Mouse (Mus musculus): ENCODE results near the gene Fancc. TPM values are rescaled to one million over a fixed set of nuclear protein-coding genes. Genes with fewer than 3 reads are reported as not detected.

Fancc gene
- polyA plus RNA-seq, 1 experiment from 2014 or later, result 21.2 TPM

GRCm38 (mm10) chr13:63272602-63273229 is 224.4 kb downstream of the Fancc start:
- Histone ChIP-seq H3K9me3 (no peaks in the 10 kb centered on the region), H3K4me3 (peak overlapping the region; percentile 64), H3K36me3 (peaks cover 3% of the 10 kb centered on the region; the same call in 1 of the 2 replicates), H3K9ac (peak overlapping the region; percentile 85), H3K4me1 (peaks cover 51% of the 10 kb centered on the region), H3K27me3 (no peaks in the 10 kb centered on the region), H3K4me2 (peak overlapping the region; percentile 68), H3K27ac (peak overlapping the region; percentile 96)
- ATAC-seq (ENCODE audit: insufficient number of reproducible peaks, insufficient read depth, low FRiP score, low TSS enrichment, low read depth), result peak; percentile 86
- WGBS, result under 1% methylated on average over 27 of the region's 27 CpGs

GRCm38 (mm10) chr13:63272017-63272601 is 225.0 kb downstream of the Fancc start:
- H3K4me3 ChIP-seq, result peak overlapping the region; percentile 64
- WGBS, result 8% methylated on average over 16 of the region's 16 CpGs
- H3K4me2 ChIP-seq, result peak overlapping the region; percentile 68
- H3K27me3 ChIP-seq, result no peaks in the 10 kb centered on the region
- H3K9me3 ChIP-seq, result no peaks in the 10 kb centered on the region
- peak overlapping the region; percentile 96 for H3K27ac ChIP-seq
- H3K9ac ChIP-seq, result peak overlapping the region; percentile 85
- peaks cover 3% of the 10 kb centered on the region; the same call in 1 of the 2 replicates for H3K36me3 ChIP-seq
- no peak for ATAC-seq (ENCODE audit: insufficient number of reproducible peaks, insufficient read depth, low FRiP score, low TSS enrichment, low read depth)
- peaks cover 51% of the 10 kb centered on the region for H3K4me1 ChIP-seq

GRCm38 (mm10) chr13:63270191-63270590 is 226.9 kb downstream of the Fancc start:
- H3K27me3 ChIP-seq, result no peaks in the 10 kb centered on the region
- H3K36me3 ChIP-seq, result peaks cover 3% of the 10 kb centered on the region; the same call in 1 of the 2 replicates
- no peak for ATAC-seq (ENCODE audit: insufficient number of reproducible peaks, insufficient read depth, low FRiP score, low TSS enrichment, low read depth)
- H3K4me1 ChIP-seq, result peaks cover 62% of the 10 kb centered on the region
- peak overlapping the region; percentile 62 for H3K9ac ChIP-seq
- peak overlapping the region; percentile 76 for H3K27ac ChIP-seq
- H3K9me3 ChIP-seq, result no peaks in the 10 kb centered on the region
- WGBS, result 36% methylated on average over 5 of the region's 5 CpGs
- peak overlapping the region; percentile 51 for H3K4me2 ChIP-seq
- peak overlapping the region; percentile 13; the same call in 1 of the 2 replicates for H3K4me3 ChIP-seq

GRCm38 (mm10) chr13:63268776-63269175 is 228.3 kb downstream of the Fancc start:
- H3K27ac ChIP-seq, result peak overlapping the region; percentile 80
- 32% methylated on average over 1 of the region's 1 CpGs for WGBS

GRCm38 (mm10) chr13:63268371-63268770 is 228.7 kb downstream of the Fancc start:
- H3K4me3 ChIP-seq, result no peak overlapping the region
- WGBS, result 16% methylated on average over 4 of the region's 4 CpGs
- H3K9ac ChIP-seq, result 0 out of 2 replicates have a peak overlapping the region, but pooled peaks have one; percentile 7
- peak overlapping the region; percentile 35; the same call in 1 of the 2 replicates for H3K4me2 ChIP-seq
- H3K27ac ChIP-seq, result peak overlapping the region; percentile 80
- peaks cover 12% of the 10 kb centered on the region for H3K36me3 ChIP-seq
- no peaks in the 10 kb centered on the region for H3K27me3 ChIP-seq
- H3K4me1 ChIP-seq, result peaks cover 75% of the 10 kb centered on the region
- H3K9me3 ChIP-seq, result no peaks in the 10 kb centered on the region
- ATAC-seq (ENCODE audit: insufficient number of reproducible peaks, insufficient read depth, low FRiP score, low TSS enrichment, low read depth), result no peak

More at GRCm38 (mm10) chr13:63268776-63269175, 228.3 kb downstream of the Fancc start:
- peaks cover 8% of the 10 kb centered on the region for H3K36me3 ChIP-seq
- no peaks in the 10 kb centered on the region for H3K9me3 ChIP-seq
- peaks cover 71% of the 10 kb centered on the region for H3K4me1 ChIP-seq
- 0 out of 2 replicates have a peak overlapping the region, but pooled peaks have one; percentile 7 for H3K9ac ChIP-seq
- ATAC-seq (ENCODE audit: insufficient number of reproducible peaks, insufficient read depth, low FRiP score, low TSS enrichment, low read depth), result no peak
- peak overlapping the region; percentile 35 for H3K4me2 ChIP-seq
- no peaks in the 10 kb centered on the region for H3K27me3 ChIP-seq
- no peak overlapping the region for H3K4me3 ChIP-seq

- no peak for ATAC-seq (ENCODE audit: insufficient number of reproducible peaks, insufficient read depth, low FRiP score, low TSS enrichment, low read depth)
- Histone ChIP-seq H3K4me1 (peaks cover 88% of the 10 kb centered on the region), H3K27me3 (no peaks in the 10 kb centered on the region), H3K9ac (no peak overlapping the region), H3K4me2 (no peak overlapping the region), H3K9me3 (no peaks in the 10 kb centered on the region), H3K4me3 (no peak overlapping the region), H3K36me3 (peaks cover 33% of the 10 kb centered on the region), H3K27ac (peak overlapping the region; percentile 93; the same call in 1 of the 2 replicates)
- WGBS, result 83% methylated on average over 1 of the region's 1 CpGs
These were observed 234.7 kb downstream of the Fancc start for GRCm38 (mm10) chr13:63262168-63262957.

GRCm38 (mm10) chr13:63261676-63262075 is 235.4 kb downstream of the Fancc start:
- peak overlapping the region; percentile 93 for H3K27ac ChIP-seq
- no peak overlapping the region for H3K4me2 ChIP-seq
- no peaks in the 10 kb centered on the region for H3K9me3 ChIP-seq
- no peaks in the 10 kb centered on the region for H3K27me3 ChIP-seq
- H3K4me1 ChIP-seq, result peaks cover 85% of the 10 kb centered on the region
- peaks cover 40% of the 10 kb centered on the region for H3K36me3 ChIP-seq
- no peak for ATAC-seq (ENCODE audit: insufficient number of reproducible peaks, insufficient read depth, low FRiP score, low TSS enrichment, low read depth)
- WGBS, result 74% methylated on average over 3 of the region's 3 CpGs
- 0 out of 2 replicates have a peak overlapping the region, but pooled peaks have one; percentile 60 for H3K9ac ChIP-seq
- H3K4me3 ChIP-seq, result no peak overlapping the region

- no peak for ATAC-seq (ENCODE audit: insufficient number of reproducible peaks, insufficient read depth, low FRiP score, low TSS enrichment, low read depth)
- Histone ChIP-seq H3K9me3 (no peaks in the 10 kb centered on the region), H3K27me3 (no peaks in the 10 kb centered on the region), H3K27ac (peak overlapping the region; percentile 93), H3K4me2 (peak overlapping the region; percentile 42), H3K4me1 (peaks cover 81% of the 10 kb centered on the region), H3K4me3 (no peak overlapping the region), H3K9ac (peak overlapping the region; percentile 60), H3K36me3 (peaks cover 44% of the 10 kb centered on the region)
- 31% methylated on average over 18 of the region's 18 CpGs for WGBS
These were observed 236.1 kb downstream of the Fancc start for GRCm38 (mm10) chr13:63260753-63261631.

GRCm38 (mm10) chr13:63260133-63260532 is 236.9 kb downstream of the Fancc start:
- Histone ChIP-seq H3K4me2 (peak overlapping the region; percentile 42), H3K9me3 (no peaks in the 10 kb centered on the region), H3K27me3 (no peaks in the 10 kb centered on the region), H3K4me1 (peaks cover 83% of the 10 kb centered on the region), H3K4me3 (no peak overlapping the region; the same call in 1 of the 2 replicates), H3K36me3 (peaks cover 48% of the 10 kb centered on the region), H3K9ac (peak overlapping the region; percentile 60), H3K27ac (peak overlapping the region; percentile 93)
- 10% methylated on average over 4 of the region's 4 CpGs for WGBS
- ATAC-seq (ENCODE audit: insufficient number of reproducible peaks, insufficient read depth, low FRiP score, low TSS enrichment, low read depth), result no peak

GRCm38 (mm10) chr13:63258671-63259070 is 238.4 kb downstream of the Fancc start:
- no peak for ATAC-seq (ENCODE audit: insufficient number of reproducible peaks, insufficient read depth, low FRiP score, low TSS enrichment, low read depth)
- Histone ChIP-seq H3K4me3 (0 out of 2 replicates have a peak overlapping the region, but pooled peaks have one; percentile 2), H3K36me3 (peaks cover 56% of the 10 kb centered on the region), H3K27me3 (no peaks in the 10 kb centered on the region), H3K4me2 (peak overlapping the region; percentile 44), H3K9me3 (no peaks in the 10 kb centered on the region), H3K9ac (peak overlapping the region; percentile 57), H3K4me1 (peaks cover 85% of the 10 kb centered on the region), H3K27ac (peak overlapping the region; percentile 87)
- 66% methylated on average over 4 of the region's 4 CpGs for WGBS

Data from embryonic facial prominence, embryonic 13.5 days (tissue).